ENCODE assay signal across 8 mouse cellular contexts in genomic region chr4:41135711-41136453, GRCm38 (mm10). TPM values are rescaled to one million over a fixed set of nuclear protein-coding genes. Genes with fewer than 3 reads are reported as not detected.
DNase-seq lines count a peak whose midpoint lies in the region; ATAC-seq and TF ChIP-seq lines count a peak whose summit lies in the region.

Gene Ube2r2 (plus strand): TSS chr4:41135743.

- H3K4me1 ChIP-seq in heart, embryonic 10.5 days, result 0 out of 2 replicates have a peak, but pooled peaks cover 6% of the 10 kb centered on the region
- H3K4me1 ChIP-seq in kidney, embryonic 14.5 days (ENCODE audit: control insufficient read depth, insufficient read depth, low read length), result peaks cover 17% of the 10 kb centered on the region
- peaks cover 25% of the 10 kb centered on the region for H3K4me1 ChIP-seq in liver, embryonic 11.5 days (replicated peaks; ENCODE audit: control insufficient read depth, insufficient read depth, low read length)
- H3K4me1 ChIP-seq in stomach, embryonic 14.5 days (ENCODE audit: control insufficient read depth, insufficient read depth, low read length), result peaks cover 6% of the 10 kb centered on the region; the same call in 1 of the 2 replicates

- ATAC-seq in erythroblast, adult 5-6 weeks (replicated peaks; ENCODE audit: low FRiP score, poor library complexity, severe bottlenecking), result peak; percentile 13; the same call in 1 of the 2 replicates
- ATAC-seq in kidney, embryonic 14.5 days (ENCODE audit: low FRiP score, low TSS enrichment), result peak; percentile 87
- ATAC-seq in liver, embryonic 11.5 days (replicated peaks; ENCODE audit: low FRiP score), result peak; percentile 68
- peak; percentile 76 for ATAC-seq in stomach, embryonic 14.5 days (ENCODE audit: insufficient number of reproducible peaks, insufficient read depth, low FRiP score, low read depth)

- no peaks in the 10 kb centered on the region for H3K9me3 ChIP-seq in heart, embryonic 10.5 days
- H3K9me3 ChIP-seq in kidney, embryonic 14.5 days (ENCODE audit: control insufficient read depth, low read length), result no peaks in the 10 kb centered on the region
- H3K9me3 ChIP-seq in liver, embryonic 11.5 days (ENCODE audit: control insufficient read depth, low read length), result no peaks in the 10 kb centered on the region
- H3K9me3 ChIP-seq in stomach, embryonic 14.5 days (ENCODE audit: control insufficient read depth, low read depth, low read length), result no peaks in the 10 kb centered on the region

- H3K79me2 ChIP-seq in myocyte (ENCODE audit: control insufficient read depth, insufficient read depth), result peaks cover 49% of the 10 kb centered on the region

- peak within 1 kb of the TSS; percentile 95 for H3K4me3 ChIP-seq in heart, embryonic 10.5 days
- H3K4me3 ChIP-seq in kidney, embryonic 14.5 days (ENCODE audit: low read length), result peak within 1 kb of the TSS; percentile 94
- H3K4me3 ChIP-seq in liver, embryonic 11.5 days (ENCODE audit: low read depth, low read length), result peak within 1 kb of the TSS; percentile 97
- H3K4me3 ChIP-seq in myocyte, result peak within 1 kb of the TSS; percentile 95
- H3K4me3 ChIP-seq in stomach, embryonic 14.5 days (ENCODE audit: low read depth, low read length), result peak within 1 kb of the TSS; percentile 96

- under 1% methylated on average over 61 of the region's 65 CpGs for WGBS in heart, embryonic 10.5 days
- WGBS in kidney, embryonic 14.5 days, result under 1% methylated on average over 56 of the region's 65 CpGs
- under 1% methylated on average over 55 of the region's 65 CpGs for WGBS in liver, embryonic 11.5 days
- WGBS in stomach, embryonic 14.5 days, result under 1% methylated on average over 63 of the region's 65 CpGs

- H3K27me3 ChIP-seq in heart, embryonic 10.5 days (ENCODE audit: insufficient read depth, poor library complexity, severe bottlenecking), result no peaks in the 10 kb centered on the region
- no peaks in the 10 kb centered on the region for H3K27me3 ChIP-seq in kidney, embryonic 14.5 days (ENCODE audit: control insufficient read depth, insufficient read depth, low read length)
- no peaks in the 10 kb centered on the region for H3K27me3 ChIP-seq in liver, embryonic 11.5 days (replicated peaks; ENCODE audit: control insufficient read depth, insufficient read depth, low read length)
- H3K27me3 ChIP-seq in myocyte (ENCODE audit: control insufficient read depth, insufficient read depth, insufficient read length), result no peaks in the 10 kb centered on the region
- H3K27me3 ChIP-seq in stomach, embryonic 14.5 days (ENCODE audit: control insufficient read depth, insufficient read depth, low read length), result no peaks in the 10 kb centered on the region

- H3K27ac ChIP-seq in heart, embryonic 10.5 days, result peak within 1 kb of the TSS; percentile 100
- H3K27ac ChIP-seq in kidney, embryonic 14.5 days (ENCODE audit: low read depth, low read length), result peak within 1 kb of the TSS; percentile 99
- peak within 1 kb of the TSS; percentile 99 for H3K27ac ChIP-seq in liver, embryonic 11.5 days (ENCODE audit: low read depth, low read length)
- H3K27ac ChIP-seq in stomach, embryonic 14.5 days (ENCODE audit: low read length), result peak within 1 kb of the TSS; percentile 99

- H3K36me3 ChIP-seq in heart, embryonic 10.5 days, result peaks cover 18% of the 10 kb centered on the region
- peaks cover 10% of the 10 kb centered on the region; the same call in 1 of the 2 replicates for H3K36me3 ChIP-seq in kidney, embryonic 14.5 days (ENCODE audit: control insufficient read depth, insufficient read depth, low read length)
- H3K36me3 ChIP-seq in liver, embryonic 11.5 days (ENCODE audit: control insufficient read depth, insufficient read depth, low read length), result peaks cover 13% of the 10 kb centered on the region
- peaks cover 5% of the 10 kb centered on the region for H3K36me3 ChIP-seq in myocyte (ENCODE audit: control insufficient read depth, insufficient read depth)
- peaks cover under 1% of the 10 kb centered on the region; the same call in 1 of the 2 replicates for H3K36me3 ChIP-seq in stomach, embryonic 14.5 days (ENCODE audit: control insufficient read depth, insufficient read depth, low read length)

- H3K4me2 ChIP-seq in kidney, embryonic 14.5 days (replicated peaks; ENCODE audit: low read depth, low read length), result peak within 1 kb of the TSS; percentile 53
- peak within 1 kb of the TSS; percentile 94 for H3K4me2 ChIP-seq in liver, embryonic 11.5 days
- H3K4me2 ChIP-seq in myocyte (ENCODE audit: low read depth), result peak within 1 kb of the TSS; percentile 89
- peak within 1 kb of the TSS; percentile 74 for H3K4me2 ChIP-seq in stomach, embryonic 14.5 days (replicated peaks; ENCODE audit: low read depth, low read length)

- H3ac ChIP-seq in myocyte (ENCODE audit: control insufficient read depth, insufficient read length), result peak within 1 kb of the TSS; percentile 74

- DNase-seq in B cell, adult 2 months, result peak; percentile 57 to 62
- DNase-seq in adrenal gland, postnatal 36 days, result peak; percentile 69 to 79
- DNase-seq in heart, embryonic 10.5 days (ENCODE audit: low spot score), result peak; percentile 93
- DNase-seq in liver, embryonic 11.5 days (ENCODE audit: low spot score), result peak; percentile 81

- H3K9ac ChIP-seq in kidney, embryonic 14.5 days (ENCODE audit: low read depth, low read length), result peak within 1 kb of the TSS; percentile 99
- H3K9ac ChIP-seq in liver, embryonic 11.5 days (ENCODE audit: low read depth, low read length), result peak within 1 kb of the TSS; percentile 99
- H3K9ac ChIP-seq in stomach, embryonic 14.5 days (replicated peaks; ENCODE audit: low read depth, low read length), result peak within 1 kb of the TSS; percentile 98

- TF ChIP-seq POLR2A in myocyte (IDR thresholded peaks at IDR 0.05; ENCODE audit: insufficient read length, low read depth), result peak; percentile 58

TF ChIP-seq in myocyte, 11 proteins besides CTCF, POLR2A, EP300 and RAD21:
- no peak for TF ChIP-seq CEBPB (IDR thresholded peaks at IDR 0.05; ENCODE audit: insufficient read depth, poor library complexity, severe bottlenecking)
- no peak for TF ChIP-seq TCF3 (IDR thresholded peaks at IDR 0.05; ENCODE audit: insufficient read length, low read depth)
- TF ChIP-seq SRF (IDR thresholded peaks at IDR 0.05; ENCODE audit: control insufficient read depth, insufficient read length, low read depth), result no peak
- no peak for TF ChIP-seq MYOD1 (IDR thresholded peaks at IDR 0.05; ENCODE audit: control insufficient read depth in 1 of 3, insufficient read length in 2 of 3, low read depth in 2 of 3)
- TF ChIP-seq USF1 (IDR thresholded peaks at IDR 0.05; ENCODE audit: low read depth), result no peak
- no peak for TF ChIP-seq REST (IDR thresholded peaks at IDR 0.05; ENCODE audit: insufficient read depth, insufficient read length)
- no peak for TF ChIP-seq MAX (IDR thresholded peaks at IDR 0.05; ENCODE audit: low read depth)
- no peak for TF ChIP-seq POLR2AphosphoS2 (IDR thresholded peaks at IDR 0.05; ENCODE audit: insufficient read length, low read depth)
- no peak for TF ChIP-seq MYOG (IDR thresholded peaks at IDR 0.05; ENCODE audit: control insufficient read depth in 1 of 3, insufficient read depth in 1 of 3, insufficient read length in 2 of 3, low read depth in 2 of 3)
- TF ChIP-seq TCF12 (IDR thresholded peaks at IDR 0.05; ENCODE audit: insufficient read depth, poor library complexity, severe bottlenecking), result no peak
- no peak for TF ChIP-seq E2F4 (IDR thresholded peaks at IDR 0.05; ENCODE audit: insufficient read depth)

RNA-seq across cellular contexts. Expression of gene Ube2r2, which starts in this region (rescaled TPM):
- 100 to 1,000 TPM; 103 to 115 TPM for total RNA-seq in adrenal gland, postnatal 36 days (2021)
- 229 and 299 TPM in 2 replicates for total RNA-seq in erythroblast, adult 5-6 weeks (2015; ENCODE audit: low replicate concordance)
- total RNA-seq in erythroblast, adult 5-6 weeks (2017; ENCODE audit: low replicate concordance), result 275 and 350 TPM in 2 replicates
- 64.2 and 84.7 TPM in 2 replicates for polyA plus RNA-seq in heart, embryonic 10.5 days (2016; fragmentation: Nextera tagmentation; extraction: Ambion mirVana)
- 97.6 and 103 TPM in 2 replicates for polyA plus RNA-seq in kidney, embryonic 14.5 days (2014; fragmentation: Nextera tagmentation; extraction: Ambion mirVana)
- 46.7 and 49.2 TPM in 2 replicates for polyA plus RNA-seq in liver, embryonic 11.5 days (2014; fragmentation: Nextera tagmentation; extraction: Ambion mirVana)
- 69.0 TPM for polyA plus RNA-seq in myocyte (2012; fragmentation: generic; extraction: Trizol)
- 85.7 and 87.5 TPM in 2 replicates for polyA plus RNA-seq in stomach, embryonic 14.5 days (2014; fragmentation: Nextera tagmentation; extraction: Ambion mirVana)

Comparison
In these comparisons a context has a peak if more than half of its experiments do, and no peak if none do; other contexts are left out.
1. Peak in every context shown above with its lines: DNase-seq, ATAC-seq, H3K4me3 ChIP-seq and H3K27ac ChIP-seq.
2. ATAC-seq: peak in every context shown above with its lines; median percentile 87 in kidney, embryonic 14.5 days; 76 in stomach, embryonic 14.5 days; 68 in liver, embryonic 11.5 days; 13 in erythroblast, adult 5-6 weeks.